Mouse (Mus musculus): ENCODE measurements around the gene Ifitm10. TPM values are rescaled to one million over a fixed set of nuclear protein-coding genes. Genes with fewer than 3 reads are reported as not detected.

Ifitm10 gene
- polyA plus RNA-seq, 1 experiment from 2014 or later, result 2.2 TPM

GRCm38 (mm10) chr7:142400750-142401142, 27.2 kb upstream of the Ifitm10 start:
- no peaks in the 10 kb centered on the region for H3K36me3 ChIP-seq (replicated peaks; ENCODE audit: insufficient read depth, low read length)
- H3K9me3 ChIP-seq (ENCODE audit: low read length), result no peaks in the 10 kb centered on the region
- no peak overlapping the region for H3K9ac ChIP-seq (replicated peaks)
- 66% methylated on average over 7 of the region's 7 CpGs for WGBS (ENCODE audit: insufficient replicate concordance)
- no peak overlapping the region for H3K4me2 ChIP-seq (ENCODE audit: low read depth, low read length)
- H3K4me1 ChIP-seq (ENCODE audit: insufficient read depth), result peaks cover 29% of the 10 kb centered on the region
- DNase-seq (no peak), ATAC-seq (no peak)
- TF ChIP-seq CTCF (IDR thresholded peaks at IDR 0.05; ENCODE audit: low read depth), result no peak
- H3K27me3 ChIP-seq (ENCODE audit: insufficient read depth, low read length), result no peaks in the 10 kb centered on the region
- H3K27ac ChIP-seq (ENCODE audit: low read depth), result no peak overlapping the region
- H3K4me3 ChIP-seq (ENCODE audit: low read depth, low read length), result no peak overlapping the region

GRCm38 (mm10) chr7:142400112-142400749, 26.7 kb upstream of the Ifitm10 start:
- Histone ChIP-seq H3K4me3 (ENCODE audit: low read depth, low read length) (no peak overlapping the region), H3K27ac (ENCODE audit: low read depth) (peak overlapping the region; percentile 58), H3K9ac (replicated peaks) (no peak overlapping the region), H3K4me1 (ENCODE audit: insufficient read depth) (peaks cover 30% of the 10 kb centered on the region), H3K27me3 (ENCODE audit: insufficient read depth, low read length) (no peaks in the 10 kb centered on the region), H3K9me3 (ENCODE audit: low read length) (no peaks in the 10 kb centered on the region), H3K36me3 (replicated peaks; ENCODE audit: insufficient read depth, low read length) (no peaks in the 10 kb centered on the region), H3K4me2 (ENCODE audit: low read depth, low read length) (no peak overlapping the region)
- 59% methylated on average over 7 of the region's 7 CpGs for WGBS (ENCODE audit: insufficient replicate concordance)
- TF ChIP-seq CTCF (IDR thresholded peaks at IDR 0.05; ENCODE audit: low read depth), result no peak
- TF ChIP-seq EP300 (IDR thresholded peaks at IDR 0.05; ENCODE audit: low read depth), result no peak
- DNase-seq, result no peak
- ATAC-seq, result no peak

GRCm38 (mm10) chr7:142399250-142399649, 25.7 kb upstream of the Ifitm10 start:
- Histone ChIP-seq H3K9me3 (ENCODE audit: low read length) (no peaks in the 10 kb centered on the region), H3K9ac (replicated peaks) (no peak overlapping the region), H3K27me3 (ENCODE audit: insufficient read depth, low read length) (no peaks in the 10 kb centered on the region), H3K27ac (ENCODE audit: low read depth) (peak overlapping the region; percentile 78), H3K4me1 (ENCODE audit: insufficient read depth) (peaks cover 40% of the 10 kb centered on the region), H3K4me3 (ENCODE audit: low read depth, low read length) (no peak overlapping the region), H3K4me2 (ENCODE audit: low read depth, low read length) (no peak overlapping the region), H3K36me3 (replicated peaks; ENCODE audit: insufficient read depth, low read length) (no peaks in the 10 kb centered on the region)
- DNase-seq (no peak), ATAC-seq (peak; percentile 48)
- WGBS (ENCODE audit: insufficient replicate concordance), result 55% methylated on average over 1 of the region's 1 CpGs
- TF ChIP-seq EP300 (IDR thresholded peaks at IDR 0.05; ENCODE audit: low read depth) (no peak), CTCF (IDR thresholded peaks at IDR 0.05; ENCODE audit: low read depth) (no peak)

- 24% methylated on average over 2 of the region's 2 CpGs for WGBS (ENCODE audit: insufficient replicate concordance)
- Histone ChIP-seq H3K27ac (ENCODE audit: low read depth) (peak overlapping the region; percentile 78), H3K9ac (replicated peaks) (no peak overlapping the region), H3K4me2 (ENCODE audit: low read depth, low read length) (no peak overlapping the region), H3K4me1 (ENCODE audit: insufficient read depth) (peaks cover 52% of the 10 kb centered on the region), H3K9me3 (ENCODE audit: low read length) (no peaks in the 10 kb centered on the region), H3K27me3 (ENCODE audit: insufficient read depth, low read length) (no peaks in the 10 kb centered on the region), H3K36me3 (replicated peaks; ENCODE audit: insufficient read depth, low read length) (no peaks in the 10 kb centered on the region), H3K4me3 (ENCODE audit: low read depth, low read length) (no peak overlapping the region)
- DNase-seq (peak; percentile 39), ATAC-seq (peak; percentile 48)
- TF ChIP-seq EP300 (IDR thresholded peaks at IDR 0.05; ENCODE audit: low read depth) (peak; percentile 59; the same call in 1 of the 2 replicates), CTCF (IDR thresholded peaks at IDR 0.05; ENCODE audit: low read depth) (no peak)
Observed at GRCm38 (mm10) chr7:142398052-142398451, 24.5 kb upstream of the Ifitm10 start.

GRCm38 (mm10) chr7:142396611-142397010, 23.1 kb upstream of the Ifitm10 start:
- ATAC-seq (no peak), DNase-seq (no peak)
- Histone ChIP-seq H3K4me2 (ENCODE audit: low read depth, low read length) (no peak overlapping the region), H3K27ac (ENCODE audit: low read depth) (peak overlapping the region; percentile 78), H3K4me1 (ENCODE audit: insufficient read depth) (peaks cover 62% of the 10 kb centered on the region), H3K9me3 (ENCODE audit: low read length) (no peaks in the 10 kb centered on the region), H3K27me3 (ENCODE audit: insufficient read depth, low read length) (no peaks in the 10 kb centered on the region), H3K4me3 (ENCODE audit: low read depth, low read length) (no peak overlapping the region), H3K36me3 (replicated peaks; ENCODE audit: insufficient read depth, low read length) (no peaks in the 10 kb centered on the region), H3K9ac (replicated peaks) (no peak overlapping the region)
- TF ChIP-seq CTCF (IDR thresholded peaks at IDR 0.05; ENCODE audit: low read depth), result no peak
- no peak for TF ChIP-seq EP300 (IDR thresholded peaks at IDR 0.05; ENCODE audit: low read depth)
- WGBS (ENCODE audit: insufficient replicate concordance), result 83% methylated on average over 1 of the region's 1 CpGs

GRCm38 (mm10) chr7:142395472-142395871, 21.9 kb upstream of the Ifitm10 start:
- Histone ChIP-seq H3K4me1 (ENCODE audit: insufficient read depth) (peaks cover 63% of the 10 kb centered on the region), H3K4me2 (ENCODE audit: low read depth, low read length) (no peak overlapping the region), H3K4me3 (ENCODE audit: low read depth, low read length) (no peak overlapping the region), H3K27ac (ENCODE audit: low read depth) (peak overlapping the region; percentile 84; the same call in 1 of the 2 replicates), H3K9me3 (ENCODE audit: low read length) (no peaks in the 10 kb centered on the region), H3K36me3 (replicated peaks; ENCODE audit: insufficient read depth, low read length) (no peaks in the 10 kb centered on the region), H3K27me3 (ENCODE audit: insufficient read depth, low read length) (no peaks in the 10 kb centered on the region), H3K9ac (replicated peaks) (no peak overlapping the region)
- DNase-seq (no peak), ATAC-seq (no peak)
- 51% methylated on average over 4 of the region's 4 CpGs for WGBS (ENCODE audit: insufficient replicate concordance)
- TF ChIP-seq CTCF (IDR thresholded peaks at IDR 0.05; ENCODE audit: low read depth) (no peak), EP300 (IDR thresholded peaks at IDR 0.05; ENCODE audit: low read depth) (0 out of 2 replicates have a peak, but pooled peaks have one; percentile 11)
